Mouse (Mus musculus): ENCODE results near the gene Psat1.

The Psat1 gene

DNA sequence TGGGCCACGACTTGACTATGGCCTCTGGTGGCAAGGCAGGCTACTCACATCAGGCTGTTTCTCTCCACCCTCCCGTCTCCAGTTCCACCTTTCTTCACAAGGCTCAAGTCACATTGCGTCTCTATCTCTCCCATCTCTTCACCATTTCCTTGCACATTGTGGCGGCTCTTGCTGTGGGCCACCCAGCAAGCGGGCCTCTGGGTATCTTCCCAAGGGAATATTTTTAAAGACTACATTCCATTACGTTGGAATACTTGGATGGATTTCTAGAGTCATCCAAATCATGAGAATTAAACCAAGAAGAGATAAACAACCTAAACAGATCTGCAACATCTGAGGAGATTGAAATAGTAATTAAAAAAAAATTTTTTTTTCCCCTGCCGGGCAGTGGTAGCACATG is at the start of gene Psat1:
Psat1 (minus strand) TSS at position 101 of the 400 bp plus-strand sequence.
- DNase-seq (ENCODE audit: extremely low spot score, low read depth, low spot score): no peak

DNA sequence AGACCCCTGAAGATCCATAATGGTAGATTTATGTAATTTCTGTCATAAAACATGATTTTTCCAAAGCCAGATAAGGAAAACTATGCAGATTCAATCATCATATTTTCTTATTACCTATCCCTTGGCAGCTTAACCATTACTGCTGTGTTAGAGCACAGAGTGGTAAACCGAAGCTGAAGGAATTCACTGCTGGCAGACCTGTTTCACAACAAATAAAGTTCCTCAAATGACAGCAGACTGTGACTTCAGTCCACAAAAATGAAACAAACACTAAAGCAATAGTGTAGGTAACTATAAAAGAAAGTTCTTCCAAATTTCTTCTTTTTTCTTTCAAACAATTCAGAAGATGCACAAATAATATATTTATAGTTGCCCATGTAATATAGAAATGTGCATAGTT is 43.0 kb upstream of the Psat1 start:
- no peak for DNase-seq (ENCODE audit: extremely low spot score, low read depth, low spot score)

DNA sequence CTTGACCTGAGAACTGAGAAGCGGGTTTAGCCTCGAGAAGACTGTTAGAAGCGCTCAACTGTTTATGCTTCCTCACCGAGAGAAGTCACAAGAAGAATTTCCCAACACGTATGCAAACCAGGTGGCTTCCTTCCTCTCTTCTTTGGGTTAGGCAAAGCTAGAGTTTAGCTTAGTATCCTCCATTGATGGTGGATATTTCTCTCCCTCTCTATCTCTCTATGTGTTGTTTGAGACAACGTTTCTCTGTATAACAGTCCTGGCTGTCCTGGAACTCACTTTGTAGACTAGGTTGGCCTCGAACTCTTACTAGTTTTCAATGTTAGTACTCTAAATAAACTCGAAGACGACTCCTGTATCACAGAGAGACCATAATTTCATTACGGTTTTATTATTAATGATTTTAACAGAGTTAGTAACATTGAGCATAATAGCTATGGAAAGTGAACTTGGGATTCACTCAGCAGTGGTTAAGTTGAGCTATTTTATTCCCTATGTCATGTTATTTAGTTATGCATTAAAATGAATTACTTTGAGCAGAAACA is 38.1 kb upstream of the Psat1 start:
- no peak for DNase-seq (ENCODE audit: extremely low spot score, low read depth, low spot score)

DNA sequence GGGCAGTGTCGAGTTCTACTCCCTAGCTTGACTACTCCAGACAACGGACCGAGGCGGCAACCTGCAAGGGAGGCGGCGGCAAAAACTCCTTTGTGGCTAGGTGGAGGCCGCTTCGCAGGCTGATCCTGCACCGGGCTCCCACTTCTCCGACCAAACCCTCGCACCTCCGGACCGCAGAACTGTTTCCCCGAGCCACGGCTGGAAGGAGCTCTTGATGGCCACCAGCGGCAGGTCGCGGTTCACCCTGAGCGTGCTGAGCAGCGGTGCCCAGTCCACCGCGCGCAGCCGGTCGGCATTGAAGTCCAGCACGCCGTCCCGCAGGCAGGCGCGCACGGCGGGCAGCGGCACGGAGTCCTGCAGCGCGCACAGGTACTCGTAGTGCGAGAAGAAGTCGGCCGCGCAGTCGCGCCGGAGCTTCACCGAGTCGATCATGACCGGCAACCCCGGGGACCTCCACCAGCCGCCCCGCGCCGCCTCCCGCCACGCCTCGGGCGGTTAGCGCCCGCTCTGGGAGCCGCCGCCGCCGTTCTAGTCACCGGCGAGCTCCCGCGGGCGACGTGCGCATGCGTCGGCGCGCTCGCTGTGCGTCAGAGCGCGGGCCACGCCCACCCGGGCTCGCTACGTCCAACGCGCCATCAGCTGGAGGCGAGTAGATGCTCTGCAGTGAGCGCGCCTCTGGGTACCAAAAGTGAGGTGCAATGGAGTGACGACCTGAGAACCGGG is 37.5 kb upstream of the Psat1 start, which contains the start of gene Cep78:
Cep78 (minus strand) TSS at position 541 of the 723 bp plus-strand sequence.
- peak; percentile 67 for DNase-seq (ENCODE audit: extremely low spot score, low read depth, low spot score)

DNA sequence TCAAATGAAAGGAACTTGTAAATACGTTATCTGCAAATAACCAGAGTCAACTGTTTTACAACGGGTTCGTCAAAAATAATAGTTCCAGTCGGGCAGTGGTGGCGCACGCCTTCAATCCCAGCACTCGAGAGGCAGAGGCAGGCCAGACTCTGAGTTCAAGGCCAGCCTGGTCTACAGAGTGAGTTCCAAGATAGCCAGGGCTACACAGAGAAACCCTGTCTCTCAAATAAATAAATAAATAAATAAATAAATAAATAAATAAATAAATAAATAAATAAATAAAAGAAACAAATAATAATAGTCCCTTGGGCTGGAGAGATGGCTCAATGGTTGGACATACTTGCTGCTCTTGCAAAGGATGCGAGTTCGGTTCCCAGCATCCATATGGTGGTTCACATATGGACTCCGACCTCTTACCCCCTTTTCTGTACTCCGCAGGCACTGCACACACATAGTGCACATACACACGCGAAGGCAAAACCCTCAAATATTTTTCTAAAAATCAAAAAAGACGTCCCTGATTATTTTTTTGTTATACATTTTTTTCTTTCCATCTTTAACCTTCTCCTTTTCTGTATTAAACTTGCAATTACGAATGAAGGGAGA is 36.7 kb upstream of the Psat1 start:
- no peak for DNase-seq (ENCODE audit: extremely low spot score, low read depth, low spot score)

DNA sequence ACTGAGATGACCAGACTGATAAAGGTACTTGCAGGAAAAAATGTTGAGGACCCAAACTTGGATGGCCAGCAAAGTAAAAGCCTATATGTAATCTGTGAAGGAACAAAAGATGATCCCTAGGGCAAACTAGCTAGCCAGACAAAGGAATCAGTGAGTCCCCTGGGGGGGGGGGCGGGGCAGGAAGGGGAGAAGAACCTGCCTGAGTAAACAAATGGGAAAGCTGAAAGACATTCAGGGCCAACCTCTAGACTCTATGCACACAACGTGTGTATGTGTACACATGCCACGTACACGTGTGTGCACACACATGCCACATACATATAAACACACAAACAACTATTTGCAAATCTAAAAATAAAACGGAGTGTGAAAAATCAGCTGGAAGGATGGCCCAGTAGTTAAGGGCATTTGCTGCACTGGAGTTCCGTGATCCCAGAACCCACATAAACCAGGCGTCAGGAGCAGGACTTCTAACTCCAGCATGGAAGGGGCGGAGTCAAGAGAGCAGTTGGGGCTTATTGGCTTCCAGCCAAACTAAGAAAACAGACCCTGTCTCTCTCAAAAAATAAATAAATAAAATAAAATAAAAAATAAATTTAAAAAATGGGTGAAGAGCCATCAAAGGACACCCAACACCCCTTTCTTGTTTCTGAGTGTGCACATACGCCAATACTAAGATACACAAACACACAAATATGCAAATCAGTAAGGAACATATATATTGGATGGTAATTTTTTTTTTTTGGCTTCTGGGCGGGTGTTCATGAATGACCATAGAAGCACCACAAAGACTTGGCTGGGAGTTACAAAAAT is 36.0 kb upstream of the Psat1 start:
- no peak for DNase-seq (ENCODE audit: extremely low spot score, low read depth, low spot score)

DNA sequence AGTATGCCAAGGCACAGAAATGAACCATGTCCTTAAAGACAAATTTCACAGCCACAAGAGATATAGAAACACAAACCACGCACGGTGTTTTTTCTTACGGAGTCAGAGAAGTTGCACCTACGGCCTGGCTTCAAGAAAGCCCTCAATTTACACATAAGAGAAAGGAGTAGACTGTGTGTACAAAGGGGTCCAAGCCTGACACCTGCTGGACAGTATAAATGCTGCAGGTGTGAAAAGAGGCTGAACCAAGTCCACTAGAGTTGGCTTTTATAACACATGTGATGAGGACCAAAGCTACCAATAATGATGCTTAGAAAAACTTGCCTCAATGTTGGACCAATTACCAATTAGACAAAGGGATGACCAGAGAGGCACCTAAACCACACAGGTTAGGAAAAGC is 34.7 kb upstream of the Psat1 start:
- peak; percentile 63 for DNase-seq (ENCODE audit: extremely low spot score, low read depth, low spot score)

DNA sequence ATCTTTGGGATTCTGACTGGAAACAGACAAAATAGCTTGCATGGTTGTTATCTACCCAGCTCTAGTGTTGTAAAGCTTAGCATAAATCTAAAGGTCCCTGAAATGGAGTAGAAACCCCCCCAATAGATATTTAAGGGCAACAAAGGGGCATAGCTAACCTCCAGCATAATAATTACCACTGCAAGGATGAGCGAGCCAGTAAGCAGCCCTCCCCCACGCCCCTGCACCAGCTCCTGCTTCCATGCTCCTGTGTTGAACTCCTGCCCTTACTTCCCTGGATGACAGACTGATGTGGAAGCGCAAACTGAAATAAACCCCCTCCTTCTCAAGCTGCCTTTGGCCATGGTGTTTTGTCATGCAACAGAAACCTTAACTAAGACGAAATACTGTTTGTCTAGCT is 26.2 kb upstream of the Psat1 start:
- DNase-seq (ENCODE audit: extremely low spot score, low read depth, low spot score): no peak

DNA sequence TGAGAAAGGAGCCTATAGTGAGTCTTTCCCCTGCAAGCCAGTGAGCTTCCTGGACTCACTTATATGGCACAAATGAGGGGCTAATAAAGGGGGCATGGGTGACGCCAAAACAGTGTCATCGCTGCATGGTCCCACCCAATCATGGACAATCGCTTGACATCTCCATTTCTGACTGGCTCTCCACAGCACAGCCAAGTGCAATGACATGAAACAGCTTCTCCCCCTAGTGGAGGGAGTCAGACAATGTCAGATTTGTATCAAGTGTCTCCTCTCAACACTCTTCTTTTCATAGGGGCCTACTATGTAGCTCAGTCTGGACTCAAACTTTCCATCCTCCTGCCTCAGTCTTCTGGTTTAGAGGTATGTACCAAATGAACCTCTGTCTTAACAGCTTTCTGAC is 17.9 kb upstream of the Psat1 start:
- no peak for DNase-seq (ENCODE audit: extremely low spot score, low read depth, low spot score)

DNA sequence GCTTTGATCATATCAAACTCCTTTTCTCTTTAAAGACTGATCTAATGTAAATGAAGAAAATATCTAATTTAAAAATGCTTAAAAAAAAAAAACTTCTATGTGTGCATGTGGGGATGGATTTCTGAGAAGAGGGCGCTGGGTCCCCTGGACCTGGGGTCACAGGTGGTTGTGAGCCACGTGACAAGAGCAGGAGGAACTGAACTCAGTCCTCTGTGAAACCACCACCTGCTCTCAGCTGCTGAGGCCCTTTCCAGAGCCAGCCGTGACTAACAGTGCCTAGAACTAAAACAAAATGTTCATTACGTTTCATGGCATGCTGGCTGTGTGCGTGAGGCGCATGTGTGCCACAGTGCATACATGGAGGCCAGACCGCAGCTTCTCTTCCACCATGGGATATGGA is 17.4 kb upstream of the Psat1 start:
- DNase-seq (ENCODE audit: extremely low spot score, low read depth, low spot score): no peak

DNA sequence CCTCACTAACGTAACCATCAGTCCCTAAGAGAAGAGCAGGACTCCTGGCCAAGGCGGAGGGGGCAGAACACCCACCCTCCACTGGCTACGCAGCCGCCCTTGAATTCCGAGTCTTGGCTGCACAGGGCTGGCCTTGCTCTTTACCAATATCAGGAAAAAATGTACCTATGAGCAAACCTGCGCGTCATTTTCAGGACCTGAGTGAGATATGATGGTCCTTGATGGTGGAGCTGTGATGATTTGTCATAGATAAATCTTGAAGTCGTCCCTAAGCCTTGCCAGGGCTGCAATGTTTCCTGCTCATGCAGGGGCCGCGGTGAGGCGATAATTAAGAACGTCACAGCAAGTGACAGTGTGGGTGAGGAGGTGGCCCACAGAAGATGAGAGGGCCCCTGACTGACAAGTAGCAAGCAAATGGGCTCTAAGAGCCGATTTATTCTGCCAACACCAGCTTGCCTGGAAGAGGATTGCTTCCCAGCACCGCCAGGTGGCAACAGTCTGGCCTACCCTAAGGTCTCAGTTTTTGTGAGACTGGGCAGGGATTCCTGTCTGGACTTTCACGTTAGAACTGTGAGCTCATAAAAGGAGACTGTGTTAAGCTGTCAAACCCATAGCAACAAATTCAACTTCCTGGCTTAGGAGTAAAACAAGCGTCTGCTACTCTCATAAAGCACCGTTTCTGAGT is 16.0 kb upstream of the Psat1 start:
- DNase-seq (ENCODE audit: extremely low spot score, low read depth, low spot score): no peak

DNA sequence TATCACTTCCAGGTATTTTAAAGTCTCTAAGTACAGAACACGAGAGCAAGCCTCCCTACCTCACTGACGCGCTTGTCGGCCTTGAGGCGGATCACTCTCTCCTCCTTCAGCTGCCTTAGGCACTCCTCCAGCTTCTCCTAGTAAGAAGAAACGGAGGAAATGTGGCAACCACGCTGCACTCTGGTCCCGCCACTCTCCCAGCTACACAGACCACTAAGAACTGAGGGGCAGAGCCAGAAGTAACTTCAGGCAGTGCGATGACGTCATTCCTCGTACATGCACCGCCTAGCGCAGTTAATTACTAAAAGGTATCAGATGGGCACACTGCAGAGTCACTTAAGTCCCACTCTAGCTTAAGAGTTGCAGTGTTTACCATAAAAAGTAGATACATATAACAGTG is 15.2 kb upstream of the Psat1 start:
- DNase-seq (ENCODE audit: extremely low spot score, low read depth, low spot score): no peak

DNA sequence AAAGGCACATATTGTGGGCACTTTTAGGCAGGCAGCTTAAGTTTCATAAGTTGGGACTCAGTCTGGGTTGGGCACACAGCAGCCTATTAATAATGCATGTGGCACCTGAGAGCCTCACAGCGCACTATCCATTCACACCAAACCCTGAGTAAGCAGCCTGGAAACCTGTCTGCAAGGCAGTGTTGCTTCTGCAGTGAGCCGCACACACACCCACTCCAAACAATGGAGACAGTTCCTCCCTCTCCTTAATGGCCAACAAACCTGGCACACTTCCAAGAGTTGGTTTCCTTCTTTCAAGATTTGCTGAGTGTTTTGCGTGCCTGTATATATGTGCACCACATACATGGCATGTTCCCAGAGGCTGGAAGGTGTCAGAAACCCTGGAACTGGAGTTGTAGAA is 3.1 kb upstream of the Psat1 start:
- no peak for DNase-seq (ENCODE audit: extremely low spot score, low read depth, low spot score)

DNA sequence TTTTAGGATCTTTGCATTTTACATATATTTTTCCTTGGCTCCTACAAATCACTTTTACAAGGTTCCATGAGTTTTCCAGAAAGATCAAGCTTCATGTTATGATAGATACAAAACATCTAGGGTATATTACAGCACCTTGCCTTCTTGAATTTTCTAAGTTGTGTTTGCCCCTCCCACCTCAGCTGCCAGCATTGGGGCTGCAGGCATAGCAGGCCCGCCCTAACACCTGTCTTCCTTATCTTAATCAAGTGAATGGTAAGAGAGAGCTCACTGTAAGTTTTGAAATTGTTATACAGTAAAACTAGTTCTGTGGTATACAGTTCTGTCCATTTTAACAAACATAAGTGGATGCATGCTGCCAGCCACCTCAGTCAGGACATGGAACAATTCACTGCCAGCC is 1.7 kb upstream of the Psat1 start:
- DNase-seq (ENCODE audit: extremely low spot score, low read depth, low spot score): no peak

DNA sequence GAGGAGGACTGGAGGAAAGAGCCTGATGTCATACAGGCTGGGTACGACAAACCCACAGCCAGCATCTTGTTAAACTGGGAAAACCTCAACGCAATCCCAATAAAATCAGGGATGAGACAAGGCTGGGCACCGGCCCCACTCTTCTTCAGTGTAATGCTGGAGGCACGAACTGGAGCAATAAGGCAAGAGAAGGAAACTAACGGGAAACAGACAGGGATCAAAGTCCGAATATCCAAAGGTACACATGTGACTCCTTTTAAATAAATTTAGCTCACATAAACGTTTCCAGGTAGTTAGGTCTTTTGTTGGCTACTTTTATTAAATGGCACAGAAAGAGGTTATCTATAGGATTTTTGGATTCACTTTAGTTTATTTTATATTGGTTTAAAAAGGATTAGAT is 1.3 kb upstream of the Psat1 start:
- no peak for DNase-seq (ENCODE audit: extremely low spot score, low read depth, low spot score)

DNA sequence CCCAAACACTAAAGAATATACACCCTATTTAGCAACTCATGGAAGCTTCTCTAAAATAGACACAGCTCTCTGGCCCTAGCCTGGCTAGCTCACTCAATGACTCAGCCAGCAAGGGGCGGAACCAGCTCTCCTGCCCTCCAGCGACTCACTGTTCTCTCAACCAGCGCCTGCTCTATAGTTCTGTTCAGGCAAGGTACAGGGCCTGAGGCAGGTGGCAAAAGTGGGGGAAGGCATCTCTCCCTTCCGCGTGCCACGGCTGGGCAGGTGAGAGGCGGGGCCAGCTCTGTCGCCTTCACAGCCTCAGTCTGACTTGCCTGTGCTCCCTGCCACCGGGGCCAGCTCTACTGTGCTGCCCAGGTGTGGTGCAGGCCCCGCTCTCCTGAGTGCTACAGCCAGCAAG is 474 bp downstream of the Psat1 start:
- no peak for DNase-seq (ENCODE audit: extremely low spot score, low read depth, low spot score)

DNA sequence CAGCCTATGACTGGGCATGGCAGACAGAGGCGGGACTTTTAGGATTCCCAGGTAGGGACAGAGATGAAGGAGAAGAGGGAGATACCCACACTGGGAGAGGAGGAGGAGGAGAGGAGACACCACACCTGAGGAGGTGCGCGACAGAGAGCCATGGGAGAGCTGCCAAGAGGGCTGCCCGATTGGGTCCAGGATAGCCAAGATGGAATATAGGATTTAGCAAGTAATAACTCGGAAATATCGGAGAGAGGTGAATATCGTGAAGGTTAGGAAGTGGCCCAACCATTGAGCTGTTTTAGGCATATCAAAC is 4.1 kb downstream of the Psat1 start:
- DNase-seq (ENCODE audit: extremely low spot score, low read depth, low spot score): no peak

DNA sequence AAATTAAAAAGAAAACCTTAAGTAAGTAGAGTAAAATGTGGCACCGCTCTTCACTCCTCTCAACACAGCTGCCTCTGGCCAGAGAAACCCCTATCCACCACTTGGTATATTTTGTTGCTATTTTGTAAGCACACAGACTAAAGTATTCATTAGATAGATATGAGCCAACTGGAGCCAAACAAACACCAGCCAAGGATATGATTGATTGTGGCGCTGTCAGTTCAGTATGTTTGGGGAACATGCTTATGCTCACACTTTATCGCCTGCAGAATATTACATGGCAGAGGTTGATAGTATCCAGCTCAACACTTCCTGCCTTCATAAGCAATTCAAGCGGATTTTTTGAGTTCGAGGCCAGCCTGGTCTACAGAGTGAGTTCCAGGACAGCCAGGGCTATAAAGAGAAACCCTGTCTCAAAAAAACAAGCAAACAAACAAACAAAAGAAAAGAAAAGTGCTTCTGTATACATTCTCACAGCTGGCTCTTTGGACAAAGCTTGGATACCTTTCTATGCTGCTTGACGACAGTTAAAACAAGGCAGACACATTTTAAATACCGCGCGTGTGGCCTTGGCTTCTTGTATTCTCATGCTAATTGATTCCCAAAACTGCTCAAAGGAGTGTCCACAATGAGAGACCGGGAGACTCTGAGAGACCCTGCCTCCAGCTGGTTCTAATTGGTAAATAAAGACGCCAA is 4.6 kb downstream of the Psat1 start:
- DNase-seq (ENCODE audit: extremely low spot score, low read depth, low spot score): no peak

DNA sequence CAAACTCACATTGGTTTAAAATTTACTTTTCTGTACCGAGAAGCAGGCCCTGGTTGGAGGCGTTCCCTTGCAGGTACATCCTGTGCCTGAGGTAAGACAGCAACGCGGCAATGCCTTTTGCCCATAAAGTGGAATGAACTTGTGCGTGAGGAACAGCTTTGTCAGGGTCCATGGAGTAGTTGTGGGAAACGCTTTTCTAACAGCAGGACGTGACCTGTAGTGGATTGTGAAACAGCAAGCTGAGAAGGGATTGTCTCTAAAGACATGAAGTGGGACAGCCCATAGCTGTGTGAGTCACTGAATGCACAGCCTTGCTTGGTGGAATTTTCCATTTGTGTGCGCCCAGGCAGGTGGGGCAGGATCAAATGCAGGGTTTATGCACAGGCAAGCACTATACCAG is 5.7 kb downstream of the Psat1 start:
- DNase-seq (ENCODE audit: extremely low spot score, low read depth, low spot score): no peak

DNA sequence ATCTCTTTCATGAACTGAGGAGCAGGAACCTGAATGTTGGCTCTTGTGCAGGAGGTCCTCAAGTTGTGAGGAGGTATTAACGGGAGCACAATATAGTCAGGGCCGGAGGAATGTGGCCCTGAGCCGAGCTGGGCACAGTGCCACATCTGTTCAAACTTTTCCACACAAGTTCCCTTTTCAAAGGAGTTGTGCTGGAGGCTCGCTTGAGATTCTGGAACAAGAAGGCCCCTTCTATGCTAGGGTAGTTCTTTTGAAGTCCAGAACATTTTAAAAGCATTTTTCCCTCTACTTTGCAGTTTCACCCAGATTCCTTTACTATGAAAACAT is 21.5 kb downstream of the Psat1 start:
- no peak for DNase-seq (ENCODE audit: extremely low spot score, low read depth, low spot score)

Measured in hindlimb bud, embryonic 11.5 days (tissue).